Mouse (Mus musculus): ENCODE results near the gene Kti12. TPM values are rescaled to one million over a fixed set of nuclear protein-coding genes. Genes with fewer than 3 reads are reported as not detected.

Gene Kti12
- polyA plus RNA-seq, 1 experiment from 2014 or later: 42.0 TPM

DNA sequence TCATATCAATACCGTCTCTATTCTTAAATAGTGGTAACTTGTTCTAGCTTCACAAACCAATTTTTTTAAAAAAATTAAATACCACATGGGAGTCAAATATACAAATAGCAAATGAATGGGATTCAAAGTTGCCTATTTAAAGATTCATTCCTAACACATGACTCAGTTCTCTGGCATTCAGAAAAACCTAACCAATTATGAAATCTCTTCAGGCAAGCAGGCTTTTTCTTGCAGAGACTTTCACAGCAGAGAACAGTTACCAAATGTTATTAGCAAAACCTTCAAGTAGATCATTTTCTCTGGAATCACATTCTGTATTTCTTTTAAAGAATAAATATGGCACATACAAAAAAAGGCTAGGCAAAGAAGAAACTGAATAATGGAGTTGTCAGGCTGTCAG is 16.9 kb upstream of the Kti12 start:
- H3K9me3 ChIP-seq (ENCODE audit: control insufficient read depth, low read length): no peaks in the 10 kb centered on the region
- H3K36me3 ChIP-seq (ENCODE audit: control insufficient read depth, insufficient read depth, low read length): peaks cover 42% of the 10 kb centered on the region
- H3K9ac ChIP-seq (ENCODE audit: low read depth, low read length): no peak overlapping the region
- no peak overlapping the region for H3K4me3 ChIP-seq (ENCODE audit: low read depth, low read length)
- H3K4me2 ChIP-seq (ENCODE audit: low read depth, low read length): 0 out of 2 replicates have a peak overlapping the region, but pooled peaks have one; percentile 15
- H3K27me3 ChIP-seq (replicated peaks; ENCODE audit: control insufficient read depth, insufficient read depth, low read length): no peaks in the 10 kb centered on the region
- WGBS: 73% methylated on average over 1 of the region's 1 CpGs
- DNase-seq (ENCODE audit: low spot score) (no peak), ATAC-seq (ENCODE audit: low read depth) (no peak)
- no peak overlapping the region for H3K27ac ChIP-seq (replicated peaks; ENCODE audit: low read depth, low read length)
- H3K4me1 ChIP-seq (ENCODE audit: control insufficient read depth, insufficient read depth, low read length): peaks cover 15% of the 10 kb centered on the region

GRCm38 (mm10) chr4:108832916-108833827 is 14.4 kb upstream of the Kti12 start, which contains the start of gene Btf3l4:
Btf3l4 (minus strand) TSS chr4:108833614.
- peak; percentile 96 for ATAC-seq (ENCODE audit: low read depth)
- peak within 1 kb of the TSS; percentile 98 for H3K27ac ChIP-seq (replicated peaks; ENCODE audit: low read depth, low read length)
- no peaks in the 10 kb centered on the region for H3K9me3 ChIP-seq (ENCODE audit: control insufficient read depth, low read length)
- H3K4me1 ChIP-seq (ENCODE audit: control insufficient read depth, insufficient read depth, low read length): peaks cover 23% of the 10 kb centered on the region
- peaks cover 20% of the 10 kb centered on the region for H3K36me3 ChIP-seq (ENCODE audit: control insufficient read depth, insufficient read depth, low read length)
- H3K9ac ChIP-seq (ENCODE audit: low read depth, low read length): peak within 1 kb of the TSS; percentile 99
- peak; percentile 98 for DNase-seq (ENCODE audit: low spot score)
- peak within 1 kb of the TSS; percentile 85 for H3K4me3 ChIP-seq (ENCODE audit: low read depth, low read length)
- peak within 1 kb of the TSS; percentile 65 for H3K4me2 ChIP-seq (ENCODE audit: low read depth, low read length)
- WGBS: 1% methylated on average over 45 of the region's 73 CpGs
- H3K27me3 ChIP-seq (replicated peaks; ENCODE audit: control insufficient read depth, insufficient read depth, low read length): no peaks in the 10 kb centered on the region

- H3K27me3 ChIP-seq (replicated peaks; ENCODE audit: control insufficient read depth, insufficient read depth, low read length): no peaks in the 10 kb centered on the region
- peak overlapping the region; percentile 85 for H3K4me3 ChIP-seq (ENCODE audit: low read depth, low read length)
- peak overlapping the region; percentile 65 for H3K4me2 ChIP-seq (ENCODE audit: low read depth, low read length)
- H3K27ac ChIP-seq (replicated peaks; ENCODE audit: low read depth, low read length): peak overlapping the region; percentile 98
- DNase-seq (ENCODE audit: low spot score) (no peak), ATAC-seq (ENCODE audit: low read depth) (no peak)
- H3K9ac ChIP-seq (ENCODE audit: low read depth, low read length): peak overlapping the region; percentile 99
- WGBS: 0% methylated on average over 6 of the region's 6 CpGs
- peaks cover 23% of the 10 kb centered on the region for H3K4me1 ChIP-seq (ENCODE audit: control insufficient read depth, insufficient read depth, low read length)
- H3K36me3 ChIP-seq (ENCODE audit: control insufficient read depth, insufficient read depth, low read length): peaks cover 14% of the 10 kb centered on the region
- no peaks in the 10 kb centered on the region for H3K9me3 ChIP-seq (ENCODE audit: control insufficient read depth, low read length)
These were observed 13.8 kb upstream of the Kti12 start for GRCm38 (mm10) chr4:108833828-108834114.

DNA sequence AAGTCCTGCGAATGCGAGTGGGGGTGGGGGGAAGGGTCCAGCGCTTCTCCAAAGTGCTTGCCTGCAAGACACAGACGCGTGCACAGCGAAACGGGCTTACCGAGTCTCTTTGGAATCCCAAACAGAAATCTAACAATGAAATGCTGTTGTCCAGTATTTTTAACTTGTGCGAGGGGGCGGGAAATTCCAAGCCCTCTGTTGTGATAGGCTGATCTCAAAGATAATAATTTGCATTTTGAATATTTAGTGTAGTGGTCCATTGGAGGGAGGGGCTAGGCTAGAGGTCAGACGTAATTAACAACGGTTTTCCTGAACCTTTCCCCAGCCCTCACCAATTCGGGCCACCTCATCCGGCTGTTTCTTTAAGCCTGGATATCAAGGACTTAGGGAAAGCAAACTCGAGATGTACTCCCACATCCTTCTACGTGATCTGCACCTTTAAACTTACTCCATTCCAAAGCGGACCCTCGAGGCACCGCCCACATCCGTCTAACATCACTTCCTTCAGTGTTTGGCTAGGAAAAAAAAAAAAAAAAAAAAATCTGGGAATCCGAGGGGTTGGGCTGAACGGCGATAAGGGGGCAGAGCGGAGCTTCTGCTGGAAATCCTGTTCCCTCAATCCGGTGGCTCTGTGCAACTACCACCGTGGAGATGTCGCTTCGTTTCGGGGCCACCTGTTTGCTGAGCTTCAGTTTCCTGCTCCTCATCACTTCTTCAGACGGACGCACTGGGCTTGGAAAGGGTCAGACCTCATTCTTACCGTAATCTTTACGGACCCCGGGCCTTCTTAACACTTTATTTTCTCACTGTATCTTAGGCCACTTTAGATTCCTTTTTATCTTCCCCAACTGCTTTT is 13.2 kb upstream of the Kti12 start, which contains the start of gene Txndc12:
Gene Txndc12 (plus strand): TSS at position 487 of the 856 bp plus-strand sequence.
- peaks cover 23% of the 10 kb centered on the region for H3K4me1 ChIP-seq (ENCODE audit: control insufficient read depth, insufficient read depth, low read length)
- no peaks in the 10 kb centered on the region for H3K27me3 ChIP-seq (replicated peaks; ENCODE audit: control insufficient read depth, insufficient read depth, low read length)
- peaks cover 9% of the 10 kb centered on the region; the same call in 1 of the 2 replicates for H3K36me3 ChIP-seq (ENCODE audit: control insufficient read depth, insufficient read depth, low read length)
- no peaks in the 10 kb centered on the region for H3K9me3 ChIP-seq (ENCODE audit: control insufficient read depth, low read length)
- H3K4me2 ChIP-seq (ENCODE audit: low read depth, low read length): peak within 1 kb of the TSS; percentile 65
- H3K9ac ChIP-seq (ENCODE audit: low read depth, low read length): peak within 1 kb of the TSS; percentile 99
- under 1% methylated on average over 34 of the region's 34 CpGs for WGBS
- DNase-seq (ENCODE audit: low spot score) (peak; percentile 98), ATAC-seq (ENCODE audit: low read depth) (peak; percentile 86)
- H3K27ac ChIP-seq (replicated peaks; ENCODE audit: low read depth, low read length): peak within 1 kb of the TSS; percentile 98
- H3K4me3 ChIP-seq (ENCODE audit: low read depth, low read length): peak within 1 kb of the TSS; percentile 85

DNA sequence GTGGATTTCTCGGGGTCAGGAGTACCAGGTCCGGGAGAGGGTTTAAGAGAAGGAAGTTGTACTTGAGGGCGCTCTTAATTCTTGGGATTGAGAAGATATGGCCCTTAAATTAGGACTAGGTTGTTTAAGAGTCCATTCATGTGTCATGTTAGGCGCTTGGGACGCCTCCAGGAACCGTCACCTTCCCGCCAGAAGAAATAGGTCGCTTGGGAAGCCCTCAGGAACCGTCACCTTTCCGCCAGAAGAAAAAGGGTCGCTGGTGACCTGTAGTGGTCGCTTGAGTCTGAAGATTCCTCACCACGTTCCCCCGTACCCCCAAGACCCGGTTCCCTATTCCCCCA is 12.6 kb upstream of the Kti12 start:
- Histone ChIP-seq H3K9me3 (ENCODE audit: control insufficient read depth, low read length) (no peaks in the 10 kb centered on the region), H3K4me2 (ENCODE audit: low read depth, low read length) (peak overlapping the region; percentile 65), H3K36me3 (ENCODE audit: control insufficient read depth, insufficient read depth, low read length) (peaks cover 5% of the 10 kb centered on the region; the same call in 1 of the 2 replicates), H3K4me1 (ENCODE audit: control insufficient read depth, insufficient read depth, low read length) (peaks cover 23% of the 10 kb centered on the region), H3K4me3 (ENCODE audit: low read depth, low read length) (peak overlapping the region; percentile 85), H3K9ac (ENCODE audit: low read depth, low read length) (peak overlapping the region; percentile 99), H3K27me3 (replicated peaks; ENCODE audit: control insufficient read depth, insufficient read depth, low read length) (no peaks in the 10 kb centered on the region), H3K27ac (replicated peaks; ENCODE audit: low read depth, low read length) (peak overlapping the region; percentile 98)
- ATAC-seq (ENCODE audit: low read depth): no peak
- WGBS: under 1% methylated on average over 15 of the region's 15 CpGs
- DNase-seq (ENCODE audit: low spot score): peak; percentile 6

DNA sequence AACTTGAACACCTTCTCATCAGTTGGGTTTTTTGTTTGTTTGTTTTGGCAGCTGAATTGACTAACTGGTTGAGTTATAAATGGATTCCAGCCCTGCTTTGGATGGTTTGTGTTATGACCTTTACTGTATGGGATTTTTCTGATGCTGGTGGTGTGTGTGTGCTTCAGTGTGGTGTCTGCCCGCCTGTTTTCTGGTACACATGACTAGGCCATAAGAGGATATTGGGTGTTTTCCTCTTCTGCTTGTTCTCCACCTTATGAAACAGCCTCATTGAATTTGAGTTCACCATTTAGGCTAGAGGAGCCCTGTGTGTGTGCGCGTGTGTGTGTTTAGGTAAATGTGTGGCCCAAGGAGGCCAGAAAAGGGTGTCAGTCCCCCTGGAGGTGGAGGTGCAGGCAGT is 12.1 kb upstream of the Kti12 start:
- Histone ChIP-seq H3K9ac (ENCODE audit: low read depth, low read length) (peak overlapping the region; percentile 99), H3K4me2 (ENCODE audit: low read depth, low read length) (peak overlapping the region; percentile 65), H3K27me3 (replicated peaks; ENCODE audit: control insufficient read depth, insufficient read depth, low read length) (no peaks in the 10 kb centered on the region), H3K27ac (replicated peaks; ENCODE audit: low read depth, low read length) (peak overlapping the region; percentile 98; the same call in 1 of the 2 replicates), H3K9me3 (ENCODE audit: control insufficient read depth, low read length) (no peaks in the 10 kb centered on the region), H3K36me3 (ENCODE audit: control insufficient read depth, insufficient read depth, low read length) (0 out of 2 replicates have a peak, but pooled peaks cover 4% of the 10 kb centered on the region), H3K4me3 (ENCODE audit: low read depth, low read length) (peak overlapping the region; percentile 85), H3K4me1 (ENCODE audit: control insufficient read depth, insufficient read depth, low read length) (peaks cover 23% of the 10 kb centered on the region)
- 62% methylated on average over 3 of the region's 3 CpGs for WGBS
- peak; percentile 10 for DNase-seq (ENCODE audit: low spot score)
- no peak for ATAC-seq (ENCODE audit: low read depth)

GRCm38 (mm10) chr4:108838031-108838430 is 9.6 kb upstream of the Kti12 start:
- Histone ChIP-seq H3K9ac (ENCODE audit: low read depth, low read length) (no peak overlapping the region), H3K4me2 (ENCODE audit: low read depth, low read length) (no peak overlapping the region), H3K4me3 (ENCODE audit: low read depth, low read length) (no peak overlapping the region), H3K9me3 (ENCODE audit: control insufficient read depth, low read length) (no peaks in the 10 kb centered on the region), H3K27ac (replicated peaks; ENCODE audit: low read depth, low read length) (no peak overlapping the region), H3K27me3 (replicated peaks; ENCODE audit: control insufficient read depth, insufficient read depth, low read length) (no peaks in the 10 kb centered on the region), H3K36me3 (ENCODE audit: control insufficient read depth, insufficient read depth, low read length) (0 out of 2 replicates have a peak, but pooled peaks cover 4% of the 10 kb centered on the region), H3K4me1 (ENCODE audit: control insufficient read depth, insufficient read depth, low read length) (peaks cover 11% of the 10 kb centered on the region)
- WGBS: 80% methylated on average over 4 of the region's 4 CpGs
- no peak for ATAC-seq (ENCODE audit: low read depth)
- DNase-seq (ENCODE audit: low spot score): no peak

DNA sequence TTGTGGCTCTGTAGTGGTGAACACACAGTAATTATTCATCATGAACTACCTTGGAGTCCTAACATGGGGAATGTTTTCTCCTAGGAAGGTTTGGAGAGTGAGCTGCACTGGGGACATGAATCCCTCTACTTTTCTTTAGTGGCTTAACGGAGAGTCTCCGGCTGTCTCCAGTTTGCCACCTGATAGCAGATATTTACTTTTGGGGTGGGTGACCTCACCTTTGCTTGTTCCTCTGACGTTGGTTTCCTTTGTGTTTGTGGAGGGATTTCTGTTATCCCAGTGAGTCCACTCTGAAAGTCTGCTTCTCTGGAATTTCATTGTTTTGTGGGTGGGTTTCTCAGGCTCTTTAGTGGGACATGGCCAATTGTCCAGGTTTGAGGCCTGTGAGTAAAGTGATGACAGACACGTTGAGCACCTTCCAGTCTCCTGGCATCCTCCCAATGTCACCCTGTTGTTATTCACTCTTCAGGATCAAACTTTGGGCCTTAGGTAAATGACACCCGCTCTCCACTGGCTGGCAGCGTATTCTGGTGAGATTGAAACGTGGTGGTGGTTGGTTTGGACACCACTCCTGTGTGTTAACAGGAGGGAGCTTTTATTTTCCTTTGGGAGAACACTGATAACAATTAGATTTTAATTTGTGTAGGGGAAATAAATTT is 5.5 kb upstream of the Kti12 start:
- WGBS: 83% methylated on average over 7 of the region's 7 CpGs
- no peaks in the 10 kb centered on the region for H3K9me3 ChIP-seq (ENCODE audit: control insufficient read depth, low read length)

More for the DNA sequence above, 5.5 kb upstream of the Kti12 start:
- ATAC-seq (ENCODE audit: low read depth) (no peak), DNase-seq (ENCODE audit: low spot score) (no peak)
- 0 out of 2 replicates have a peak, but pooled peaks cover 4% of the 10 kb centered on the region for H3K36me3 ChIP-seq (ENCODE audit: control insufficient read depth, insufficient read depth, low read length)
- no peak overlapping the region for H3K9ac ChIP-seq (ENCODE audit: low read depth, low read length)
- 0 out of 2 replicates have a peak, but pooled peaks cover under 1% of the 10 kb centered on the region for H3K4me1 ChIP-seq (ENCODE audit: control insufficient read depth, insufficient read depth, low read length)
- no peak overlapping the region for H3K4me3 ChIP-seq (ENCODE audit: low read depth, low read length)
- H3K27ac ChIP-seq (replicated peaks; ENCODE audit: low read depth, low read length): no peak overlapping the region
- no peaks in the 10 kb centered on the region for H3K27me3 ChIP-seq (replicated peaks; ENCODE audit: control insufficient read depth, insufficient read depth, low read length)
- no peak overlapping the region for H3K4me2 ChIP-seq (ENCODE audit: low read depth, low read length)
